Mouse (Mus musculus): ENCODE results near the gene B4galt2. TPM values are rescaled to one million over a fixed set of nuclear protein-coding genes. Genes with fewer than 3 reads are reported as not detected.

Gene B4galt2
- total and polyA plus RNA-seq, 2 experiments from 2014 or later = 5.9 to 33.0 TPM

DNA sequence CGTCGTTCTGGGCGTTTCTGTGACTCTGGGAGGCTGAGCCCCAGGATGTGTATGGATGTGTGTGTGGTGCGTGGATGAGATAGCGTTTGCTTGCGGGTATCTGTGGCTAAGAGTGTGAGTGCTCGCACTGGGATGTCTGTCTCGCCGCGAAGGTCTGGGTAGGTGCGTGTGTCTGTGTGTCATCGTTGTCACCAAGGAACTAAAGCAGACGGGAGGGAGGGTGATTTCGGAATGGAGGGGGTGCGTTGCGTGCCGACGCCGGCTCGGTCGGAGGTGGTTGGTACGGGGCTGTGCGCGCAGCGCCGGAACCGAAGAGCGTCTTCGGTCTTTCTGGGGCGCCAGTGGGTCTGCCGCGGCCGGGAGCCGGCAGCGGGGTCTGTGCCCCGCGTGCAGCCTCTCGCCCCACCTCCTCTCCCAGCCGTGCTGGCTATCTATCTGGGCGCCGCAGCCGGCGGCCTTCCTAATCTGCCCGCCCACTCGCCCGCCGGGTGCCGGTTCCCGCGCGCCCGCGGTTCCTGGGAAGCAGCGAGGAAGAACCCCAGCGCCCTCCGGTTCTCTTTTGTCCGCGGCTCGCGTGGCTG is 47.7 kb downstream of the B4galt2 start:
- ATAC-seq (ENCODE audit: insufficient read depth, low read depth) = peak; percentile 19
- Histone ChIP-seq H3K9me3 (replicated peaks; ENCODE audit: control insufficient read depth, low read length) (no peaks in the 10 kb centered on the region), H3K27me3 (ENCODE audit: control insufficient read depth, insufficient read depth, low read length) (0 out of 2 replicates have a peak, but pooled peaks cover 4% of the 10 kb centered on the region), H3K36me3 (replicated peaks; ENCODE audit: control insufficient read depth, insufficient read depth, low read length) (no peaks in the 10 kb centered on the region), H3K9ac (replicated peaks; ENCODE audit: low read depth, low read length) (peak overlapping the region; percentile 56), H3K4me3 (ENCODE audit: low read depth, low read length) (peak overlapping the region; percentile 76), H3K4me2 (ENCODE audit: low read depth, low read length) (peak overlapping the region; percentile 99), H3K27ac (ENCODE audit: low read depth) (peak overlapping the region; percentile 58), H3K4me1 (ENCODE audit: control insufficient read depth, insufficient read depth) (peaks cover 8% of the 10 kb centered on the region; the same call in 1 of the 2 replicates)
- WGBS = 0% methylated on average over 50 of the region's 60 CpGs
- no peak for TF ChIP-seq CTCF (IDR thresholded peaks at IDR 0.05; ENCODE audit: low read depth)
- DNase-seq (ENCODE audit: low spot score) = no peak

DNA sequence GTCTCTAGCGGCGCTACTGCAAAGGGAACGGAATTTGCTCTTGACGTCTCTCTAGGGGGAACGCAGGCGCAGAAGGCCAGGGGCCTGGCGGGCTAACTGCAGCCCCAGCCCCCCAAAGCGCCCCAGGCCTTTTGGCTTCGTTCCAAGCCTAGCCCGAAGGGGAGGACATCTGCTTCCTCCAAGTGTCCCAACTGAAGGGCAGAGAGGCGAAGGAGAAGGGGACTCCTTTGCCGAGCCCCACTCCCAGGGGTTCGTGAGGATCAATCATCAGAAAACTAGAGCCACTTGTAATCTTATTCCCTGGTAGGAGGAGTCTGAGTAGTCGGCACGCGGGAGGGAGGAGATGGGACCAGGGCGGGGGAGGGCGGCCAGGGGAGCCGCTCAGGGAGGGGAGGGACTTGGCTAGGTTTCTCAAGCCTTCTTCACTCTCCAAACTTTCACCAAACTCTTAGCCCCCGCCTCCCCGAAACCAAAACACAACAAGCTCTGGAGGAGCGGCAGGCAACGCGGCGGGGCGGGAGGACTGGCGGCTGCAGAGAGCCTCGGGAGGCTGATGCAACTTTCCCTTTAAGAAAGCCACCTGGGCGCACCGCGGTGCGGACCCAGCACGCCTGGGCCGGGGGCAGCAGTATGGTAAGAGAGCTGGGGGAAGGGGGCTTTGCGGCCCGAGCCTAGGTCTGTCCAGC is 48.3 kb downstream of the B4galt2 start:
- H3K4me1 ChIP-seq (ENCODE audit: control insufficient read depth, insufficient read depth) = peaks cover 15% of the 10 kb centered on the region
- TF ChIP-seq EP300 (IDR thresholded peaks at IDR 0.05; ENCODE audit: low read depth) (no peak), CTCF (IDR thresholded peaks at IDR 0.05; ENCODE audit: low read depth) (no peak)
- H3K9ac ChIP-seq (replicated peaks; ENCODE audit: low read depth, low read length) = peak overlapping the region; percentile 56; the same call in 1 of the 2 replicates

DNA sequence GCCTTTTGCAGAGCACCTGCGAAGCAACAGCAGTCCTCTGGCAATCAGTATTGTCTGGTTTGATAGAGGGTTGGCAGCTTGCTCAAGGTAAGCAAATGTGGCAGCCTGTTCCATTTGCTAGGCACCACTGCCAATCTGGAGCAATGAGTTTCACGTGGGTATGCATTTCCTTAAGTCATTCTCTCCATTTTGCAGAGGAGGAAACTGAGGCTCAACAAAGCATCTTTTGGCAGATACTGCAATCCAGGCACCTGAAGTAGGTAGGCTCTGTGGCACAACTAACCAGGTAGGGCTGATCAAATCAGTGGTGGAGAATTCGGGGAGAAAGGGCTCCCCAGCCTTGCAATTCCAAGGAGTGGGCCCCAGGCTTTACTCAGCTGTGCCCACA is 48.8 kb downstream of the B4galt2 start, which contains the start of gene Slc6a9:
TSS of gene Slc6a9 (plus strand) at position 50 of the 388 bp plus-strand sequence.
- Histone ChIP-seq H3K9ac (replicated peaks; ENCODE audit: low read depth, low read length) (peak within 1 kb of the TSS; percentile 56; the same call in 1 of the 2 replicates), H3K9me3 (replicated peaks; ENCODE audit: control insufficient read depth, low read length) (no peaks in the 10 kb centered on the region), H3K36me3 (replicated peaks; ENCODE audit: control insufficient read depth, insufficient read depth, low read length) (no peaks in the 10 kb centered on the region), H3K27ac (ENCODE audit: low read depth) (no peak within 1 kb of the TSS; the same call in 1 of the 2 replicates), H3K4me3 (ENCODE audit: low read depth, low read length) (peak within 1 kb of the TSS; percentile 76), H3K4me2 (ENCODE audit: low read depth, low read length) (peak within 1 kb of the TSS; percentile 99), H3K27me3 (ENCODE audit: control insufficient read depth, insufficient read depth, low read length) (0 out of 2 replicates have a peak, but pooled peaks cover 4% of the 10 kb centered on the region), H3K4me1 (ENCODE audit: control insufficient read depth, insufficient read depth) (peaks cover 18% of the 10 kb centered on the region)
- ATAC-seq (ENCODE audit: insufficient read depth, low read depth) (no peak), DNase-seq (ENCODE audit: low spot score) (no peak)
- TF ChIP-seq CTCF (IDR thresholded peaks at IDR 0.05; ENCODE audit: low read depth) = no peak
- no peak for TF ChIP-seq EP300 (IDR thresholded peaks at IDR 0.05; ENCODE audit: low read depth)
- 37% methylated on average over 3 of the region's 3 CpGs for WGBS

More for the DNA sequence above, 48.3 kb downstream of the B4galt2 start:
- 3% methylated on average over 36 of the region's 36 CpGs for WGBS
- ATAC-seq (ENCODE audit: insufficient read depth, low read depth) (peak; percentile 10; the same call in 1 of the 2 replicates), DNase-seq (ENCODE audit: low spot score) (peak; percentile 49)
- Histone ChIP-seq H3K27ac (ENCODE audit: low read depth) (no peak overlapping the region; the same call in 1 of the 2 replicates), H3K27me3 (ENCODE audit: control insufficient read depth, insufficient read depth, low read length) (0 out of 2 replicates have a peak, but pooled peaks cover 4% of the 10 kb centered on the region), H3K4me2 (ENCODE audit: low read depth, low read length) (peak overlapping the region; percentile 99), H3K4me3 (ENCODE audit: low read depth, low read length) (peak overlapping the region; percentile 76), H3K9me3 (replicated peaks; ENCODE audit: control insufficient read depth, low read length) (no peaks in the 10 kb centered on the region), H3K36me3 (replicated peaks; ENCODE audit: control insufficient read depth, insufficient read depth, low read length) (no peaks in the 10 kb centered on the region)

DNA sequence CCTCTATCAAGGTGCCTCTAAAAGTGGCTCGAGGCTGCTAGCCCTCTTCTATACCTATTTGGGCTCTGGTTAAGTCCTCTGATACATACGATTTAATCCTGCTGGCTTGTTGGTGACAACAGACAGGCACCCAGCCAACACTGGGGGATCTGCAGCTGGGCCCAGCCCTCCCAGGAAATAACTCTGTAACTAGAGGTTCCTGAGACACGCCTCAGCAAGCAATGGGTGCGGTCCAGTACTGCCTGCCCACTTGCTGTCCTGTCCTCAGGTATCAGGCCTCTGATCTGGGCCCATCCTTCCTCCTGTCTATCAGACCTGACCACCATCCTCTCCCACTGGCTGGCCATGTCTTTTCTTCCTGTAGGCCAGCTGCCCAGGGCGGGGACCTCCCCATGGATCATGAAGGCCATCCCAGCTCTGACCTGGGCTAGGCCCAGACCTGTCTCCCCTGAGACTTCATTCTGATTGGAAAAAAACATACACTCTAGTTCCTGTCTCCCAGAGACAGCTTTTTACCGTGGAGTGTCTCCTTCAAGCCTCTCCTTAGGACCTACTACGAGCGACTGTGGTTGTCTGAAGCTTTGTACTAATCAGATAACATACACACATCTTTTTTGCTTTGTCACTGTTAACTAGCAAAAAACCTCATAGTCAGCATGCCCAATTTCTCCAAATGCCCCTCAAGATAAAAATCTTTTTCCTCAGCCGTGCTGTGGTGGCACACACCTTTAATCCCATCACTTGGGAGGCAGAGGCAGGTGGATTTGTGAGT is 51.2 kb downstream of the B4galt2 start:
- Histone ChIP-seq H3K9ac (replicated peaks; ENCODE audit: low read depth, low read length) (no peak overlapping the region), H3K36me3 (replicated peaks; ENCODE audit: control insufficient read depth, insufficient read depth, low read length) (no peaks in the 10 kb centered on the region), H3K27me3 (ENCODE audit: control insufficient read depth, insufficient read depth, low read length) (0 out of 2 replicates have a peak, but pooled peaks cover 4% of the 10 kb centered on the region), H3K9me3 (replicated peaks; ENCODE audit: control insufficient read depth, low read length) (no peaks in the 10 kb centered on the region), H3K4me1 (ENCODE audit: control insufficient read depth, insufficient read depth) (peaks cover 18% of the 10 kb centered on the region), H3K27ac (ENCODE audit: low read depth) (no peak overlapping the region), H3K4me2 (ENCODE audit: low read depth, low read length) (no peak overlapping the region), H3K4me3 (ENCODE audit: low read depth, low read length) (no peak overlapping the region)
- ATAC-seq (ENCODE audit: insufficient read depth, low read depth) (no peak), DNase-seq (ENCODE audit: low spot score) (no peak)
- TF ChIP-seq CTCF (IDR thresholded peaks at IDR 0.05; ENCODE audit: low read depth) = no peak
- no peak for TF ChIP-seq EP300 (IDR thresholded peaks at IDR 0.05; ENCODE audit: low read depth)
- WGBS = 57% methylated on average over 9 of the region's 9 CpGs

DNA sequence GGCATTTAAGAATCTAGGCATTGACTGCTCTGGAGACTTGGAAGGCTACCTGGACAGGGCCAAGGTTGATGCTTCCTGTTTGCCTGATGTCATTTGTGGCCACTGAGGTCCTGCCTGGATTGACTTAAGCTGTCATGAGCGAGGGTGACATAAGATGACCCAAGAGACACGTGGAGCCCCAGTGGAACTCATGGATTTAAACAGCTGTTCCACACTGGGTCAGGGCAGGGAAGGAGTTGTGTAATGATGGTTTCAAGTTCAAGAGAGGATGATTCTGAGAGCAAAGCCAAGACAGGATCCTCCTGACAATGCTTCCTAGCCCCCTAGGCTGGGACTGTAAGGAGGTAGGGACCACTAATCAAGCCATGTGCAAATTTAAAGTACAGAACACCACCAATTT is 51.8 kb downstream of the B4galt2 start:
- no peak for DNase-seq (ENCODE audit: low spot score)
- 79% methylated on average over 2 of the region's 2 CpGs for WGBS
- H3K9ac ChIP-seq (replicated peaks; ENCODE audit: low read depth, low read length) = no peak overlapping the region

More for the DNA sequence above, 51.8 kb downstream of the B4galt2 start:
- Histone ChIP-seq H3K4me1 (ENCODE audit: control insufficient read depth, insufficient read depth) (peaks cover 18% of the 10 kb centered on the region), H3K27ac (ENCODE audit: low read depth) (no peak overlapping the region), H3K36me3 (replicated peaks; ENCODE audit: control insufficient read depth, insufficient read depth, low read length) (no peaks in the 10 kb centered on the region), H3K9me3 (replicated peaks; ENCODE audit: control insufficient read depth, low read length) (no peaks in the 10 kb centered on the region), H3K27me3 (ENCODE audit: control insufficient read depth, insufficient read depth, low read length) (0 out of 2 replicates have a peak, but pooled peaks cover 4% of the 10 kb centered on the region), H3K4me3 (ENCODE audit: low read depth, low read length) (no peak overlapping the region), H3K4me2 (ENCODE audit: low read depth, low read length) (no peak overlapping the region)
- ATAC-seq (ENCODE audit: insufficient read depth, low read depth) = no peak
- no peak for TF ChIP-seq EP300 (IDR thresholded peaks at IDR 0.05; ENCODE audit: low read depth)
- TF ChIP-seq CTCF (IDR thresholded peaks at IDR 0.05; ENCODE audit: low read depth) = no peak

Measured in heart, postnatal 0 days (tissue).